Mouse (Mus musculus): ENCODE results near the gene Zranb3.

DNA sequence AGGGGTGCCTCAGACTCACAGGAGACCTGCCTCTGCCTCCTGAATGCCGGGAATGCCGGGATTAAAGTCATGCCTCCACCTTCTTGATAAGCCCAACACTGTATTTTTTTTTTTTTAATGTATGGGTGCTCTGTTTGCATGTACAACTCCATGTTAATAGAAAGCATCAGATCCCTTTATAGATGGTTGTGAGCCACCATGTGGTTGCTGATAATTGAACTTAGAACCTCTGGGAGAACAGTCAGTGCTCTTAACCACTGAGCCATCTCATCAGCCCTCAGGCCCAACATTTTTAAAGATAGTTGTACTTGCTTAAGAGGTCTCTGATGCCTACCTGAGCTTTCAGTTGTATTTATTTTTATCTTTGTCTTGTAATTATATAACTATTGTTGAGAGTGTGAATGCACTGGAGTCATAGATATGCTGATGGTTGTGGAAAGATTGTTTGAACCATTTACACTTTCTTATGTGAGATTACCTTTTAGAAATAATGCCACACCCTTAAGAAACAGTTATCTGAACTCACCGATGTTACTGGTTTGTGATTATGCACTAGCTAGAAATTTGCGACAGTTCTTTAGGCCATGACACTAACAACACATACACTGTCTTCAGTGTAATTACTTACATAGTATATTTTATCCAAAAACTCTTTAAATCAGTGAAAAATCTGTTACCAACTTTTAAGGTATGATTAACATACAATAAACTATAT, 18.2 kb upstream of the Zranb3 start:
- TF ChIP-seq CTCF (IDR thresholded peaks at IDR 0.05; ENCODE audit: control insufficient read depth, insufficient read depth, insufficient replicate concordance, low read depth, low read length) = no peak
- TF ChIP-seq POLR2A (IDR thresholded peaks at IDR 0.05; ENCODE audit: control insufficient read depth, low read depth, low read length) = no peak
